Mouse (Mus musculus) ZHBTc4 (cell line): Measurements from ENCODE around the gene Leng8.

Source experiments
- DNase-seq: peaks from one replicate; pipeline ENCODE4 v3.0.0-alpha.2; 2011; ENCODE audit warnings: low read depth, low spot score

Leng8 gene

DNA sequence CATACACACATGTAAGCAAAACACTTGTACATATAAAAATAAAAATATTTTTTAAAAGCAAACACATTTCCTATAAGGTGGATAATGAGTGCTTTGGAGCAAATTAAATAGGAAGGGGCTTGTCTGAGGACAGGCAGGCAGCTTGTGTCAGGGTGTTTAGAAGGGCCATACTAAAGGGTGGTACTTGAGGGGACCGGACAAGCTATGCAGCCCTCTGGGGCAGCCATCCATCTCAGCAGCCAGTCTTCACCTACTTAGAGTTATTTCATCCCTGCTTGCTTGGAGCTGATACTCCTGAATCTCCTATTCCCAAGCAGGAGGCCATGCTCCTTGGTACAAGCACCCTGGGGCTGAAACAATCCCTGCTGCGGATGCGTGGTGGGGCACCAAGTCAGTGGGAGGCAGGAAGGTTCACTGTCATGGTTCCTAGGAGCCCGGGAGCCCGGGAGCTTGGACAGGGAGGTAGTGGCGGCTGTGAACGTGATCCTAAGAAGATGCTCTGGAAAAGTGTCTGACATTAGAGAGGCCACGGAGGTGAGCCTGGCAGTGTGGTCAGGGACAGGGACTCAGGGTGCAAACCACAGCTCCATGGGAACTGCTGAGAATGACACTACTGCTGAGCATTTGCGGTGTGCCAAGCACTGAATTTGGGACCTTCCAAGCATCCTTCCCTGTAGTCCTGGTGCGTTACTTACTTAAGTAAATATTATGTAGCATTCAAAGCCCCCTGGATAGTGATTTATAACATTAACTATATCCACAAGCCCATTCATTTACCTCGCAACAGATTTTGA lies 9.7 kb upstream of the Leng8 start:
- no peak for DNase-seq

DNA sequence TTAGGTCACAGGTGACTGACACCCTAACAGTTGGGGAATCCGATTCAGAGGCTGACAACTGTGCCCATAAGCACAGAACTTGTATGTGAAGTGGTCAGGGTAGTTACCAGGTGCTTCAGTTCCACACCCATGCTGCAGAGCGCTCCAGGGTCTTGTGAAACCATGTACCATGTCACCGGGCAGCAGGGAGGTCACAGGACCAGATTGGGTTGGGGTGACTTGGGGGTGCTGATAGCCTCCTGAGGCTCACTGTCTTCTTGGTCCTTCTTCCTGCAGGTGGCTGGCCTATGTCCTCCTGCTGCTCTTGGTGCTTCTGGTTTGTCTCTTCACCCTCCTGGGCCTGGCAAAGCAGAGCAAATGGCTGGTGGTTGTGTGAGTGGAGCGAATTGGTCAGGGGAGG lies 8.9 kb upstream of the Leng8 start:
- no peak for DNase-seq

DNA sequence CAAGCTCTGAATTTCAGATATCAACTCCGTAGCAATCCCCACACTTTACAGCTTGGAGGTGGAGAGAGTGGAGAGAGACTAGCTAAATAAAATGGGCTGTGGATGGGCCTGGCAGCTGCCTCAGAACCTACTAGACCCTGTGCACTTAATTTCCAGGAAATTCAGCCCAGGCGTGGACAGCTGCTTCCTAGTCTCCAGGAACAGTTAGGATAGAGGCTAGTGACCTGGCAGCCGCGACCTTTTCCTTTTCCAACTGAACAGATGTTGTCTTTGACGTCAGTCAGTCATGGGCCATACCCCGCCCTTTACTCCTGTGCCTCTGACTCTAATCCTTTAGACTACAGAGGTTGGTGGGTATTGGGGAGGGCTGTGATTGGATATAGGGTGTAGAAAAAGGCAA lies 8.0 kb upstream of the Leng8 start:
- no peak for DNase-seq

GRCm38 (mm10) chr7:4130686-4131452 lies 6.0 kb upstream of the Leng8 start:
- DNase-seq = peak; percentile 92

GRCm38 (mm10) chr7:4131964-4132363 lies 4.9 kb upstream of the Leng8 start:
- DNase-seq = no peak

DNA sequence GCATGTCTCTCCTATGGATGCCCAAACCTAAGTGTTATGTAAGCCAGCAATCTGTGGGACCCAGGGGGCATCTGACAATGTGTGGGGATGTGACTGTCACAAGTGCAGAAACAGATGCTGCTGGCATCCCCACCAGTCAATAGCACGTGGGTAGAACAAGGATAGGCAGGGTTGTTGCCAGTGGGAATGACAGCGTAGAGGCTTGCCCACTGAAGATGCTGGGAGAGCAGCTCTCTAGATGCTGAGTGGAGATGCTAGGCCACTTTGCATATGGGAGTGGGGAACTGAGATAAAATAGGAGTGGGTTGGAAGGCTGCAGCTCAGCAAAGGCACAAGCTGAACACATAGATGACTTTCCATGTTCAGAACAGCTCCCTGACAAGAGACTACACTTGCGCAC lies 4.3 kb upstream of the Leng8 start:
- no peak for DNase-seq

DNA sequence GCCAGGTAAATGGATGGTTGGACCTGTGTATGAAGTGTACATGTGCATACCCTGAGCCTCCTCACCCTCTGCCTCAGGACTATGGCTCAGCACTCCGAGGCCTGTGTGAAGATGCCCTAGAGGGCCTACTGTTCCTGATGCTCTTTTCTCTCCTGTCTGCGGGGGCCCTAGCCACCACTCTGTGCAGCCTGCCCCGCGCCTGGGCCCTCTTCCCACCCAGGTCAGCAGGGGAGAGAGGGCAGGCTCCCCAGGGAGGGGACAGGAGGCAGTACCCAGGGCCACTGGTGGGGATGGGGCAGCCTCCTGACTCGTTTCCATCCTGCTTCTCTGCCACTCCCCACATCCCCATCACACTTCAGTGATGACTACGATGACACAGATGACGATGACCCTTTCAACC lies 3.8 kb upstream of the Leng8 start:
- DNase-seq = no peak

GRCm38 (mm10) chr7:4134911-4135310 lies 1.9 kb upstream of the Leng8 start:
- DNase-seq = peak; percentile 57

DNA sequence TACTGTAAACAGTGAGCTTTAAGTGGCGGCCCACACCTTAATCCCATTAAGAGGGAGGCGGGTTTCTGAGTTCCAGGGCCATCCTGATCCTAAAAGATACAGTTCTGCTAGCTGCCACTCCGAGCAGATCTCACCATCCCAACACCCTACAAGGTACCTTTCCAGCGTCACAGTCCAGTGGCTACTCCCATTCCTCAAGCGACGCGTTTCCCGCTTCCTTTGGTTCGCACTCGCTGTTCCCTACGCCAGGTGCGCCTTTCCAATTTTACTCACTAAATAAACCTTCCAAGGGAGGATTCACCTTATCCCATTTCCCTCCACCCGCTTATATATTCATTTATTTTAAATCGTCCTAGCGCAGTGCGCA lies 452 bp upstream of the Leng8 start:
- no peak for DNase-seq

DNA sequence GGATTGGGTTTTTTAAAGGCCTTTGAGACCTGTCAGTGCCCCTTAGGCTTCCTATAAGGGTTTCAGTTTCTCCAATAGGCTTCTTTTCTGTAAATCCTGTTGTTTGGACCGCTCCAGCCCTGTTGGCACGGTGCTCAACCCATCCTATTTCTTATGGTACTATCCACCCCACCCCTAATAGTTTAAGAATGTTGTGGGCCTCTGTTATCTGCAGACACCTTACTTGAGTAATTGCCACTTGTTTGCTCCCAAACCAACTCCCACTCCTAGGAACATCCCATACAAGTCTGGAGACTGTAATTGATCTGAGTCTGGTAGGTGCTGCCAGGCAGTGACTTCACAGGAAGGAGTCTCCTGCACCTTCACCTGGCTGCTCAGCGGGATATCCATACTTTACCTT lies 907 bp downstream of the Leng8 start:
- no peak for DNase-seq

- no peak for DNase-seq
Measured at GRCm38 (mm10) chr7:4138181-4138580, 1.3 kb downstream of the Leng8 start.

GRCm38 (mm10) chr7:4138671-4139070 lies 1.8 kb downstream of the Leng8 start:
- no peak for DNase-seq

DNA sequence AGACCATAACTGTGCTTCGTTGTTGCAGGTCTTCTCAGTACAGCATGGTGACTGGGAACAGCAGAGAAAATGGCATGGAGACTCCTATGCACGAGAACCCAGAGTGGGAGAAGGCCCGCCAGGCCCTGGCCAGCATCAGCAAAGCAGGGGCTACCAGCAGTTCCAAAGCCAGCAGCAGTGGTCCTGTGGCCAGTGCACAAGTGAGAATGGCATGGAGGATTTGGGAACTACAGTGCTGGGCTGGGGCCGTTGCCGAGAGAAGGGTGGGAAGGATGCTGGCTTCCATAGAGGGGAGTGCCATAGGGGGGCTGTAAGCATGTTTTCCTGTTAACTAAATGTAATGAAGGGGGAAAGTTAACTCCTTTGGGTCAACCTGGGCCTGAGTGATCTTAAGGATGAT lies 2.6 kb downstream of the Leng8 start:
- no peak for DNase-seq

DNA sequence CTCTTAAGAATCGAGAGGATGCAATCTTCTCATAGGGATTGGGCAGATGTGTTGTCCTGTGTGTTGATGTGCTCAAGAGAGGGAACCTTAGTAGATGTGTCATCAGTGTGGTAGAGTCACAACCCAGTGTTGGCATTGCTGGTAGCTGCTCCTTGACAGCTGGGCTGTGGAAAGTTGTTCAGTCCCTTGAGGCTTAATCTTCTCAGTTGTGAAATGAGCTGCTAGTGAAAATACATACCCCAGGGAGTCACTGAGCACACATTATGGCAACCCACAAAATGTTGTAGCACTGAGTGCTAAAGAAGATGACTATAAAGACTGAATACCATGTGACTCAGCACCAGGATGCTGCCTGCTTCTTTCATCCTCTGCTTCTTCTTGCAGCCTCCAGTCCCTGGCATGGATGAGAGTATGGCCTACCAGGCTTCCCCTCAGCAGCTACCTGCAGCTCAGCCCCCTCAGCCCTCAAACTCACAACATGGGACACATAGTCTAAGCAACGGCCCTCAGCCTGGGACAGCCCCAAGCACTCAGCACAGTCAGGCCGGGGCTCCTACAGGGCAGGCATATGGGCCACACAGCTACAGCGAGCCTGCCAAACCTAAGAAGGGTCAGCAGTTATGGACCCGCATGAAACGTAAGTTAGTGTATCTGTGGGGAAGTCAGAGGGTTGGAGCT lies 4.9 kb downstream of the Leng8 start:
- no peak for DNase-seq

- no peak for DNase-seq
Measured at GRCm38 (mm10) chr7:4142796-4143445, 6.1 kb downstream of the Leng8 start.

DNA sequence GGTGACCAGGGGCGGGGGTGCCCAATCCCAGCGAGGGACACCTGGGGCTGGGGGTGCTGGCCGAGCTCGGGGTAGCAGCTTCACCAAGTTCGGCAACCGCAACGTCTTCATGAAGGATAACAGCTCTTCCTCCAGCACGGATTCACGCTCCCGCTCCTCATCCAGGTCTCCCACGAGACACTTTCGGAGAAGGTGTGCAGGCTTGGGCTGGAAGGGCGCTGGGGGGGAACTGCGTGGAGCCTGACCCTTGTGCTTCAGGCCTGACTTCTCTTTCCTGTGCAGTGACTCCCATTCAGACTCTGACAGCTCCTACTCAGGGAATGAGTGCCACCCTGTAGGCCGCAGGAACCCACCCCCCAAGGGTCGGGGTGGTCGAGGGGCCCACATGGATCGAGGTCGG lies 6.7 kb downstream of the Leng8 start:
- no peak for DNase-seq

- no peak for DNase-seq
Measured at GRCm38 (mm10) chr7:4144046-4144445, 7.2 kb downstream of the Leng8 start.

DNA sequence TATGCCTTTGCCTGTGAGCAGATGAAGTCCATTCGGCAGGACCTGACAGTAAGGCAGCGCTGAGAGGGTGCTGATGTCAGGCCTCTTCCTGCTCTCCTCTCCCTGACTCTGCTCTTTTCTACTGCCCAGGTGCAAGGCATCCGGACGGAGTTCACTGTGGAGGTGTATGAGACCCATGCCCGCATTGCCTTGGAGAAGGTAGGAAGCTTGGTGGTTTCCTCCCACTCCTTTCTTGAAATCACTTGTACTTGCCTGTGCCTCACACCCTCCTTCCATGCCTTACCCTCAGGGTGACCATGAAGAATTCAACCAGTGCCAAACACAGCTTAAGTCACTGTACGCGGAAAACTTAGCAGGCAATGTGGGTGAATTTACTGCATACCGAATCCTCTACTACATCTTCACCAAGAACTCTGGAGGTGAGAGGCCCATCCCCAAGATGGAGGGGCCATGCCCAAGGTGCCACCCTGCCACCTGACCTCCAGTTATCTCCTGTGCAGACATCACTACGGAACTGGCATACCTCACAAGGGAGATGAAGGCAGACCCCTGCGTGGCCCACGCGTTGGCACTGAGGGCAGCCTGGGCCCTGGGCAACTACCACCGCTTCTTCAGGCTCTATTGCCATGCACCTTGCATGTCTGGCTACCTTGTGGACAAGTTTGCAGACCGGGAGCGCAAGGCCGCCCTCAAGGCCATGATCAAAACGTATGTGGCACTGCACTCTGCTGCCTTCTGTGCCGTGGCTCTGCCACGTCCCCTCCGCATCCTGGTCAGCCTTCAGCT lies 8.1 kb downstream of the Leng8 start:
- DNase-seq = no peak

DNA sequence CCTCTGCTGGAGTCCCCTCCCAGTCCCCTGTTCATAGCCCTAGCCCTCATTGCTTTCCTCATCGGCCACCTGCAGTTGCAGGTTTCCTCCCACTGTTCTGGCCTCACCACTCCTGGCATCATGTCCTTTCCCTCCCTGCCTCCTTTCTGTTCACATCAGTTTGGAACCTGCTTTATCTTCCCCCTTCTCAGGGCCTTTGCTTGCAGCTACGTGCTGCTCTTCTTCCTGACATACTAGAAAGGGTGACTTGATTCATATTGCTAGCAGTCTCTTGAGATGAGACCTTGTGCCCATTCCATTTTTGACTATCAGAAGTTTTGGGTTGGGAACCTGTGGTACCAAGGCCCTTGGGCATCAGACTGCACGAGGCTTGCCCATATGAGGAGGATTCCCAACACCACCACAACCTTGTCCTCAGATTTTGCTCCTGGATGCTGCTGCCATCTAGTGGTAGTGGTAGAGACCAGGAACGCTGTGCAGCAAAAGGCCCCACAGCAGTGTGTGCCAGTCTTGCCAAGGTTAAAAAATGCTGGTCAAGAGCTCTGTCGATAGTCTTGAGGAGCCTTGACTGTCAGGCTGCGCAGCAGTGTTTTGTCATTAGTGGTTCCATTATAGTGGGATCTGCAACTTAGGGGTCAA lies 8.8 kb downstream of the Leng8 start:
- peak; percentile 77 for DNase-seq

GRCm38 (mm10) chr7:4146241-4147180 lies 9.7 kb downstream of the Leng8 start:
- DNase-seq = no peak
